Mouse (Mus musculus) gastrocnemius, adult 2 months (tissue): ENCODE results near the gene Gmds. TPM values are rescaled to one million over a fixed set of nuclear protein-coding genes. Genes with fewer than 3 reads are reported as not detected.

Experiments
- DNase-seq: peaks from one replicate; pipeline ENCODE4 v3.0.0; 2022
- H3K27ac ChIP-seq: fragments of 200-600 bp; 2 replicates; pipeline ENCODE4 v1.8.1; 2022; ENCODE audit warnings: mild to moderate bottlenecking
- H3K4me3 ChIP-seq: fragments of 200-600 bp; 2 replicates; pipeline ENCODE4 v1.8.1; 2022; ENCODE audit warnings: mild to moderate bottlenecking, moderate library complexity
- CTCF ChIP-seq: fragments of 200-600 bp; IDR thresholded peaks from 2 replicates; pipeline ENCODE4 v1.8.1; 2022; ENCODE audit warnings: antibody characterized with exemption, mild to moderate bottlenecking, moderate library complexity
- intact Hi-C: fragments of 180-260 bp; cut with DNase I; formaldehyde crosslinking; loops from one replicate; pipeline ENCODE4 v1.15.1; 2025
- total RNA-seq, 2 experiments: library from RNA; stranded (reverse); gene quantifications; 2 replicates each; pipeline ENCODE4 v1.2.3; 2021

Gene Gmds
- total RNA-seq, 2 experiments from 2014 or later, result 2.1 to 2.4 TPM

GRCm38 (mm10) chr13:32088303-32088977 lies 250.1 kb downstream of the Gmds start:
- intact Hi-C loops, result no loop called here
- Histone ChIP-seq H3K27ac (no peak overlapping the region), H3K4me3 (no peak overlapping the region)
- no peak for TF ChIP-seq CTCF
- DNase-seq, result no peak

- DNase-seq, result no peak
- Histone ChIP-seq H3K4me3 (no peak overlapping the region), H3K27ac (no peak overlapping the region)
- intact Hi-C loops, result no loop called here
- no peak for TF ChIP-seq CTCF
Measured at GRCm38 (mm10) chr13:32080520-32081249, 257.9 kb downstream of the Gmds start.

- Histone ChIP-seq H3K27ac (no peak overlapping the region), H3K4me3 (no peak overlapping the region)
- intact Hi-C loops, result no loop called here
- no peak for DNase-seq
- TF ChIP-seq CTCF, result no peak
Measured at GRCm38 (mm10) chr13:32073630-32074029, 264.9 kb downstream of the Gmds start.

- no peak overlapping the region for H3K27ac ChIP-seq
- DNase-seq, result no peak
- intact Hi-C loops, result no loop called here
- no peak overlapping the region for H3K4me3 ChIP-seq
- no peak for TF ChIP-seq CTCF
Measured at GRCm38 (mm10) chr13:32055321-32055720, 283.2 kb downstream of the Gmds start.

GRCm38 (mm10) chr13:32053587-32053986 lies 285.0 kb downstream of the Gmds start:
- intact Hi-C loops, result no loop called here
- TF ChIP-seq CTCF, result no peak
- no peak for DNase-seq
- Histone ChIP-seq H3K27ac (no peak overlapping the region), H3K4me3 (no peak overlapping the region)

GRCm38 (mm10) chr13:32047980-32048959 lies 290.3 kb downstream of the Gmds start:
- DNase-seq, result no peak
- intact Hi-C loops, result no loop called here
- Histone ChIP-seq H3K27ac (no peak overlapping the region), H3K4me3 (no peak overlapping the region)
- TF ChIP-seq CTCF, result no peak

- no peak for DNase-seq
- intact Hi-C loops, result no loop called here
- H3K4me3 ChIP-seq, result no peak overlapping the region
- H3K27ac ChIP-seq, result no peak overlapping the region
- TF ChIP-seq CTCF, result no peak
Measured at GRCm38 (mm10) chr13:32046961-32047360, 291.6 kb downstream of the Gmds start.

- DNase-seq, result no peak
- intact Hi-C loops, result no loop called here
- no peak overlapping the region for H3K4me3 ChIP-seq
- no peak overlapping the region for H3K27ac ChIP-seq
- TF ChIP-seq CTCF, result no peak
Measured at GRCm38 (mm10) chr13:32042748-32043147, 295.8 kb downstream of the Gmds start.

GRCm38 (mm10) chr13:32040822-32041221 lies 297.7 kb downstream of the Gmds start:
- Histone ChIP-seq H3K27ac (no peak overlapping the region), H3K4me3 (no peak overlapping the region)
- intact Hi-C loops, result no loop called here
- DNase-seq, result no peak
- no peak for TF ChIP-seq CTCF

- DNase-seq, result no peak
- intact Hi-C loops, result no loop called here
- no peak for TF ChIP-seq CTCF
- Histone ChIP-seq H3K27ac (no peak overlapping the region), H3K4me3 (no peak overlapping the region)
Measured at GRCm38 (mm10) chr13:32036902-32037301, 301.6 kb downstream of the Gmds start.

GRCm38 (mm10) chr13:32034799-32035448 lies 303.6 kb downstream of the Gmds start:
- intact Hi-C loops, result no loop called here
- Histone ChIP-seq H3K27ac (no peak overlapping the region), H3K4me3 (no peak overlapping the region)
- DNase-seq, result no peak
- TF ChIP-seq CTCF, result no peak

GRCm38 (mm10) chr13:32034139-32034538 lies 304.4 kb downstream of the Gmds start:
- intact Hi-C loops, result no loop called here
- no peak for TF ChIP-seq CTCF
- Histone ChIP-seq H3K27ac (no peak overlapping the region), H3K4me3 (no peak overlapping the region)
- DNase-seq, result no peak
